Mouse (Mus musculus) ES-Bruce4 (cell line): ENCODE data around the gene Slfn9.

Experiments used
- CTCF ChIP-seq: IDR thresholded peaks from one replicate; pipeline ENCODE4 v1.8.1; 2011; ENCODE audit warnings: low read depth, low read length
- POLR2A ChIP-seq: IDR thresholded peaks from one replicate; pipeline ENCODE4 v1.8.1; 2011; ENCODE audit warnings: low read length; ENCODE audit not compliant: insufficient read depth

- TF ChIP-seq POLR2A: no peak
- TF ChIP-seq CTCF: no peak
Observed at GRCm38 (mm10) chr11:82961743-82962142, 29.9 kb downstream of the Slfn9 start.
